Mouse (Mus musculus): ENCODE measurements at regions not wholly inside any gene's neighbourhood (a gene's known extent, or its start where the extent isn't known, plus 50 kb on each side); places are given as distances from the start of the nearest gene placed in this dataset.

DNA sequence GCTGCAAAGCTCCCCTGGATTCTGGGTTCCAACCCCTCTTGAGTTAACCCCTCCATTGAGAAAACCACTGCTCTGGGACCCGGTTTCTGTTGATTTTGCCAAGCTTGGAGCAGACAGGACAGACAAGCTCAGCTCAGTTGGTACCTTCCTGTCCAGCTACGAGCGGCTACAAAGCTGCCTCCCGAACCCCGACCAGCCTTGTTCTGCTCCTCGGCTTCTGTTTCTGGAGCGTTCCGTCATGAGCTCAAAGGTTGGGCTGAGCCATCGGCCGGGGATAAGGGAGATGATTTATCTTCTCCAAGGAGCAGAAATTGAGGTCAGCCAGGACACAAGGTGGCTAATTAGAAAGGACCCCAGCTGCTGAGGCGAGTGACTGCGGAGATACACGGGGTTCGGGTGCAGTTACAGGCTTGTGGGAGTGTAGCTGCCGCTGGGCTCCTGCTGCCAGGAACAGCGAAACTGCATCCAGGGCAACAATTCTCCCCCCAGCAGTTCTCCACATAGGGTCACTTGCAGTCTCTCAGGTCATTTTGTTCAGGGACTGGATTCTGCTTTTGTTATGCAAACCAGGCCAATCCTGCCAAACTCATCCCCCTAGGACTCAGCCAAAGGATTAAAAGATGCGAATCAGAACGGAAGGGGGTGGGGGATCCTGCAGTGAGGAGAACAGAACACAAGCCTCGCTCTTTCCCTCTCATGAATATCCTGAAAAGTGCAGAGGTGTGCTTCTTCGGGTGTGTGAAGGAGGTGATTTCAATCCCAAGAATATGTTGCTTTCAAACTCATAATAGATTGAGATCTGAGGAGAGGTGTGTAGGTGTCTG lies 50.0 kb upstream of the Tmem132d start:
- DNase-seq (ENCODE audit: low read depth, low spot score) = peak; percentile 62
